Mouse (Mus musculus): Measurements from ENCODE around the gene Impdh2. TPM values are rescaled to one million over a fixed set of nuclear protein-coding genes. Genes with fewer than 3 reads are reported as not detected.

Impdh2 gene
- total RNA-seq, 2 experiments from 2014 or later: 47.7 to 47.9 TPM

GRCm38 (mm10) chr9:108567931-108568419 is 7.9 kb downstream of the Impdh2 start:
- DNase-seq (ENCODE audit: low spot score in 2 of 2): no peak
- intact Hi-C loops (cut with DNase I): loop anchor here (2.0 to 5.0 kb wide), 2 partner anchors 71 to 81 kb away; partner anchors contain the start of gene Arih2

GRCm38 (mm10) chr9:108568511-108568921 is 8.4 kb downstream of the Impdh2 start:
- DNase-seq (ENCODE audit: low spot score in 2 of 2): no peak
- intact Hi-C loops (cut with DNase I): loop anchor here (5.0 kb wide), 1 partner anchor 71 kb away; no protein-coding TSS in a partner anchor

GRCm38 (mm10) chr9:108569381-108570206 is 9.5 kb downstream of the Impdh2 start, which contains the start of gene Dalrd3:
TSS of gene Dalrd3 (plus strand) at chr9:108569886.
- DNase-seq (ENCODE audit: low spot score in 2 of 2): peak; percentile 83 to 88
- intact Hi-C loops (cut with DNase I): loop anchor here (2.0 to 5.0 kb wide), 2 partner anchors 27 to 72 kb away; partner anchors contain the start of gene P4htm

GRCm38 (mm10) chr9:108570207-108570896 is 10.3 kb downstream of the Impdh2 start:
- intact Hi-C loops (cut with DNase I): loop anchor here (2.0 kb wide), 1 partner anchor 26 kb away; the partner anchor contains the start of gene P4htm
- DNase-seq (ENCODE audit: low spot score in 2 of 2): peak; percentile 64 to 68

- DNase-seq (ENCODE audit: low spot score in 2 of 2): no peak
- intact Hi-C loops (cut with DNase I): loop anchor here (2.0 kb wide), 1 partner anchor 25 kb away; the partner anchor contains the start of gene P4htm
These were observed 11.4 kb downstream of the Impdh2 start for GRCm38 (mm10) chr9:108571401-108571973.

GRCm38 (mm10) chr9:108572321-108572720 is 12.2 kb downstream of the Impdh2 start:
- no peak for DNase-seq (ENCODE audit: low spot score in 2 of 2)
- intact Hi-C loops (cut with DNase I): no loop called here

GRCm38 (mm10) chr9:108573774-108574690 is 13.9 kb downstream of the Impdh2 start:
- intact Hi-C loops (cut with DNase I): no loop called here
- DNase-seq (ENCODE audit: low spot score in 2 of 2): no peak

GRCm38 (mm10) chr9:108574921-108575320 is 14.8 kb downstream of the Impdh2 start:
- DNase-seq (ENCODE audit: low spot score in 2 of 2): no peak
- intact Hi-C loops (cut with DNase I): no loop called here

GRCm38 (mm10) chr9:108575321-108576297 is 15.5 kb downstream of the Impdh2 start:
- intact Hi-C loops (cut with DNase I): no loop called here
- DNase-seq (ENCODE audit: low spot score in 2 of 2): no peak

GRCm38 (mm10) chr9:108577025-108577424 is 16.9 kb downstream of the Impdh2 start:
- intact Hi-C loops (cut with DNase I): no loop called here
- no peak for DNase-seq (ENCODE audit: low spot score in 2 of 2)

- intact Hi-C loops (cut with DNase I): no loop called here
- no peak for DNase-seq (ENCODE audit: low spot score in 2 of 2)
These were observed 18.0 kb downstream of the Impdh2 start for GRCm38 (mm10) chr9:108577934-108578544.

GRCm38 (mm10) chr9:108578545-108579343 is 18.7 kb downstream of the Impdh2 start, which contains the start of gene Wdr6:
TSS of gene Wdr6 (minus strand) at chr9:108578739.
- intact Hi-C loops (cut with DNase I): no loop called here
- peak; percentile 88 to 89 for DNase-seq (ENCODE audit: low spot score in 2 of 2)

- intact Hi-C loops (cut with DNase I): no loop called here
- no peak for DNase-seq (ENCODE audit: low spot score in 2 of 2)
These were observed 19.2 kb downstream of the Impdh2 start for GRCm38 (mm10) chr9:108579344-108579690.

- intact Hi-C loops (cut with DNase I): no loop called here
These were observed 27.6 kb downstream of the Impdh2 start for GRCm38 (mm10) chr9:108587571-108588180.

GRCm38 (mm10) chr9:108589229-108589628 is 29.1 kb downstream of the Impdh2 start:
- intact Hi-C loops (cut with DNase I): no loop called here
- DNase-seq (ENCODE audit: low spot score in 2 of 2): no peak

More at GRCm38 (mm10) chr9:108587571-108588180, 27.6 kb downstream of the Impdh2 start:
- DNase-seq (ENCODE audit: low spot score in 2 of 2): peak; percentile 83 to 84

GRCm38 (mm10) chr9:108591462-108591861 is 31.4 kb downstream of the Impdh2 start:
- intact Hi-C loops (cut with DNase I): no loop called here
- no peak for DNase-seq (ENCODE audit: low spot score in 2 of 2)

All from left cerebral cortex, postnatal 36 days (tissue).